Mouse (Mus musculus) spleen, adult 2 months (tissue): Measurements from ENCODE around the gene Pfn4. TPM values are rescaled to one million over a fixed set of nuclear protein-coding genes. Genes with fewer than 3 reads are reported as not detected.
"Not testable (repeated sequence)": the region's sequence is repeated elsewhere in the genome, so short reads cannot be mapped to it uniquely, and the experiment has no call there.

Source experiments
- DNase-seq, 2 experiments: peaks; one replicate each; pipeline versions ENCODE4 v3.0.0 to v3.0.0-alpha.2; 2012 to 2021; ENCODE audit warnings: low spot score in 2 of 2, low read depth in 1 of 2
- H3K27ac ChIP-seq: fragments of 200-500 bp; 2 replicates; pipeline ENCODE4 v1.5.1; 2012; ENCODE audit warnings: low read length, inconsistent platforms; ENCODE audit not compliant: insufficient read depth
- H3K27me3 ChIP-seq: fragments of 200-500 bp; 2 replicates; pipeline ENCODE4 v1.6.1; 2012; ENCODE audit warnings: mild to moderate bottlenecking, moderate library complexity, low read length, inconsistent platforms; ENCODE audit not compliant: control insufficient read depth, insufficient read depth
- H3K36me3 ChIP-seq: fragments of 200-500 bp; 2 replicates; pipeline ENCODE4 v1.6.1; 2012; ENCODE audit warnings: mild to moderate bottlenecking, low read length, inconsistent platforms; ENCODE audit not compliant: control insufficient read depth, insufficient read depth
- H3K4me1 ChIP-seq: fragments of 200-500 bp; 2 replicates; pipeline ENCODE4 v1.6.1; 2011; ENCODE audit warnings: inconsistent platforms; ENCODE audit not compliant: control insufficient read depth, insufficient read depth, insufficient read length
- H3K4me3 ChIP-seq: fragments of 200-500 bp; 2 replicates; pipeline ENCODE4 v1.5.1; 2011; ENCODE audit warnings: mild to moderate bottlenecking, inconsistent platforms; ENCODE audit not compliant: insufficient read depth, insufficient read length; ENCODE audit errors: extremely low read depth
- CTCF ChIP-seq: fragments of 200-500 bp; IDR thresholded peaks from 2 replicates; pipeline ENCODE4 v1.5.1; 2011; ENCODE audit warnings: mild to moderate bottlenecking, inconsistent platforms; ENCODE audit not compliant: insufficient read depth, insufficient read length, insufficient replicate concordance; ENCODE audit errors: extremely low read depth
- POLR2A ChIP-seq: fragments of 200-500 bp; IDR thresholded peaks from 2 replicates; pipeline ENCODE4 v1.6.1; 2011; ENCODE audit warnings: low read depth, low read length, inconsistent platforms
- WGBS: fragments of 180-500 bp; shearing (Covaris S2); methylation state at CpG from one replicate; pipeline ENCODE4 v1.1.7; 2018; 5-methylcytosine and 5-hydroxymethylcytosine counted together
- polyA plus RNA-seq: library from polyadenylated mRNA; depleted of rRNA; stranded (reverse); fragments of >200 nt; gene quantifications from 2 replicates; pipeline ENCODE4 v1.2.3, GENCODE M21; 2012

Gene Pfn4
- polyA plus RNA-seq, 1 experiment, result 0.06 TPM

GRCm38 (mm10) chr12:4774895-4775587 lies 6.2 kb downstream of the Pfn4 start:
- TF ChIP-seq CTCF (no peak), POLR2A (no peak)
- H3K36me3 ChIP-seq, result no peaks in the 10 kb centered on the region
- H3K4me1 ChIP-seq, result no peaks in the 10 kb centered on the region
- H3K27ac ChIP-seq, result no peak overlapping the region
- WGBS, result 70% methylated on average over 8 of the region's 8 CpGs
- no peak overlapping the region for H3K4me3 ChIP-seq
- H3K27me3 ChIP-seq, result no peaks in the 10 kb centered on the region
- no peak for DNase-seq

GRCm38 (mm10) chr12:4775588-4775949 lies 6.7 kb downstream of the Pfn4 start:
- Histone ChIP-seq H3K4me1 (no peaks in the 10 kb centered on the region), H3K27ac (no peak overlapping the region), H3K27me3 (no peaks in the 10 kb centered on the region), H3K4me3 (no peak overlapping the region), H3K36me3 (no peaks in the 10 kb centered on the region)
- DNase-seq, result no peak
- WGBS, result 54% methylated on average over 9 of the region's 9 CpGs
- TF ChIP-seq POLR2A (no peak), CTCF (no peak)

- H3K4me3 ChIP-seq, result no peak overlapping the region
- H3K27me3 ChIP-seq, result no peaks in the 10 kb centered on the region
- 84% methylated on average over 6 of the region's 6 CpGs for WGBS
- TF ChIP-seq CTCF (no peak), POLR2A (no peak)
- H3K36me3 ChIP-seq, result no peaks in the 10 kb centered on the region
- no peak for DNase-seq
- no peak overlapping the region for H3K27ac ChIP-seq
- H3K4me1 ChIP-seq, result no peaks in the 10 kb centered on the region
Measured at GRCm38 (mm10) chr12:4777734-4778133, 8.9 kb downstream of the Pfn4 start.

- H3K27me3 ChIP-seq, result no peaks in the 10 kb centered on the region
- H3K4me3 ChIP-seq, result no peak overlapping the region
- no peak for DNase-seq
- H3K27ac ChIP-seq, result no peak overlapping the region
- WGBS, result 77% methylated on average over 2 of the region's 2 CpGs
- TF ChIP-seq CTCF, result no peak
- no peak for TF ChIP-seq POLR2A
- no peaks in the 10 kb centered on the region for H3K36me3 ChIP-seq
- no peaks in the 10 kb centered on the region for H3K4me1 ChIP-seq
Measured at GRCm38 (mm10) chr12:4780245-4780644, 11.4 kb downstream of the Pfn4 start.

- H3K4me1 ChIP-seq, result no peaks in the 10 kb centered on the region
- TF ChIP-seq POLR2A (no peak), CTCF (no peak)
- DNase-seq, result no peak
- WGBS, result 87% methylated on average over 1 of the region's 1 CpGs
- H3K27ac ChIP-seq, result no peak overlapping the region
- H3K4me3 ChIP-seq, result no peak overlapping the region
- H3K27me3 ChIP-seq, result no peaks in the 10 kb centered on the region
- no peaks in the 10 kb centered on the region for H3K36me3 ChIP-seq
Measured at GRCm38 (mm10) chr12:4781270-4781669, 12.4 kb downstream of the Pfn4 start.

- H3K4me3 ChIP-seq, H3K27ac ChIP-seq, H3K36me3 ChIP-seq, H3K27me3 ChIP-seq, DNase-seq, H3K4me1 ChIP-seq: not testable (repeated sequence)
- 84% methylated on average over 9 of the region's 9 CpGs for WGBS
Measured at GRCm38 (mm10) chr12:4781725-4782404, 13.0 kb downstream of the Pfn4 start.

- Histone ChIP-seq H3K27ac (no peak overlapping the region), H3K4me1 (no peaks in the 10 kb centered on the region), H3K27me3 (no peaks in the 10 kb centered on the region), H3K4me3 (no peak overlapping the region), H3K36me3 (no peaks in the 10 kb centered on the region)
- TF ChIP-seq POLR2A (no peak), CTCF (no peak)
- DNase-seq, result no peak
- 46% methylated on average over 5 of the region's 5 CpGs for WGBS
Measured at GRCm38 (mm10) chr12:4783598-4783997, 14.8 kb downstream of the Pfn4 start.
